Mouse (Mus musculus): ENCODE measurements around the gene Mup14. TPM values are rescaled to one million over a fixed set of nuclear protein-coding genes. Genes with fewer than 3 reads are reported as not detected.

The Mup14 gene
- not detected in 2 replicates for polyA plus RNA-seq (2012; rRNA removed)

DNA sequence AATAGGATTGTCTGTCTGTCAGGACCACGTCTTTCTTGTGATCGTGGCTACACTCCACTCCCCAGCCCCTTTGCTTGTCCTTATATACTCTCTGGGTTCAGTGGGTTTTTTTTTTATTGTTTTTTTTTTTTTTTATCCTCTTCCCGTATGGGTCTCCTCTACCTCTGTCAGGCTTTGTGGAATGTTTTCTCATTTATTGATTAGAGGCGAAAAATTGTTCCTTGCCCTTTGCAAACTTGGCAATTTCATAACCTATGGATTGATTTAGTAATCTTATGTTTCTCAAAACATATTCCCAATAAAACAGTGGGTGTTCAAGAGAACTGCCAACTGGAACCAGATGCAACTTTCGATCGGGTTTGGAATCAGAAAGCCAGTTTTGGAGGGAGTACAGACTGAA lies at the start of gene Mup14:
Gene Mup14 (minus strand): TSS at position 101 of the 400 bp plus-strand sequence.

Other genes starting within 250 kb of the Mup14 start
- gene Mup13, start 75.7 kb downstream of the Mup14 start, polyA plus RNA-seq (2012; rRNA removed): not detected in 2 replicates
- gene Mup15, start 135.7 kb upstream of the Mup14 start, polyA plus RNA-seq (2012; rRNA removed): not detected in 2 replicates
- gene Mup16, start 215.5 kb upstream of the Mup14 start, polyA plus RNA-seq (2012; rRNA removed): not detected in 2 replicates